Mouse (Mus musculus) lung, postnatal 14 days (tissue): ENCODE data around the gene Rbfox3.

Experiments
- DNase-seq: peaks from one replicate; pipeline ENCODE4 v3.0.0; 2021

The Rbfox3 gene

GRCm38 (mm10) chr11:118714601-118715524 lies 196.5 kb downstream of the Rbfox3 start:
- DNase-seq: no peak

- DNase-seq: no peak
These were observed 198.6 kb downstream of the Rbfox3 start for GRCm38 (mm10) chr11:118712761-118713160.

GRCm38 (mm10) chr11:118712058-118712457 lies 199.3 kb downstream of the Rbfox3 start:
- no peak for DNase-seq

- DNase-seq: no peak
These were observed 201.4 kb downstream of the Rbfox3 start for GRCm38 (mm10) chr11:118710035-118710434.

GRCm38 (mm10) chr11:118696226-118696930 lies 215.0 kb downstream of the Rbfox3 start:
- no peak for DNase-seq

GRCm38 (mm10) chr11:118693276-118693675 lies 218.1 kb downstream of the Rbfox3 start:
- no peak for DNase-seq

GRCm38 (mm10) chr11:118690262-118690661 lies 221.1 kb downstream of the Rbfox3 start:
- no peak for DNase-seq

- peak; percentile 12 for DNase-seq
These were observed 226.0 kb downstream of the Rbfox3 start for GRCm38 (mm10) chr11:118685397-118685796.

GRCm38 (mm10) chr11:118684665-118685064 lies 226.7 kb downstream of the Rbfox3 start:
- no peak for DNase-seq

GRCm38 (mm10) chr11:118680699-118681098 lies 230.7 kb downstream of the Rbfox3 start:
- DNase-seq: no peak

GRCm38 (mm10) chr11:118679736-118680410 lies 231.5 kb downstream of the Rbfox3 start:
- no peak for DNase-seq

GRCm38 (mm10) chr11:118678515-118679104 lies 232.8 kb downstream of the Rbfox3 start:
- DNase-seq: no peak

GRCm38 (mm10) chr11:118677277-118677676 lies 234.1 kb downstream of the Rbfox3 start:
- no peak for DNase-seq

GRCm38 (mm10) chr11:118676364-118676763 lies 235.0 kb downstream of the Rbfox3 start:
- no peak for DNase-seq

- DNase-seq: no peak
These were observed 239.4 kb downstream of the Rbfox3 start for GRCm38 (mm10) chr11:118671958-118672357.

GRCm38 (mm10) chr11:118671216-118671615 lies 240.2 kb downstream of the Rbfox3 start:
- no peak for DNase-seq

GRCm38 (mm10) chr11:118669820-118670219 lies 241.6 kb downstream of the Rbfox3 start:
- DNase-seq: no peak

- peak; percentile 51 for DNase-seq
These were observed 243.0 kb downstream of the Rbfox3 start for GRCm38 (mm10) chr11:118668351-118668750.

- peak; percentile 3 for DNase-seq
These were observed 243.5 kb downstream of the Rbfox3 start for GRCm38 (mm10) chr11:118667946-118668345.

GRCm38 (mm10) chr11:118666172-118666571 lies 245.2 kb downstream of the Rbfox3 start:
- DNase-seq: peak; percentile 10

GRCm38 (mm10) chr11:118663305-118663704 lies 248.1 kb downstream of the Rbfox3 start:
- no peak for DNase-seq

- DNase-seq: peak; percentile 26
These were observed 252.1 kb downstream of the Rbfox3 start for GRCm38 (mm10) chr11:118659305-118659704.

GRCm38 (mm10) chr11:118655833-118656232 lies 255.6 kb downstream of the Rbfox3 start:
- no peak for DNase-seq
